Mouse (Mus musculus) CH12.LX (cell line): ENCODE results near the gene Gm20388. TPM values are rescaled to one million over a fixed set of nuclear protein-coding genes. Genes with fewer than 3 reads are reported as not detected.

ENCODE experiments used
- DNase-seq: peaks from one replicate; pipeline ENCODE4 v3.0.0-alpha.2; 2013; ENCODE audit errors: extremely low read depth
- H3K27ac ChIP-seq: 2 replicates; pipeline ENCODE4 v1.5.1; 2012; ENCODE audit warnings: low read depth, mild to moderate bottlenecking, control low read depth, moderate library complexity; ENCODE audit not compliant: insufficient read depth
- H3K27me3 ChIP-seq: replicated peaks from 2 replicates; pipeline ENCODE3; 2012; ENCODE audit warnings: inconsistent platforms
- H3K36me3 ChIP-seq, 2 experiments: replicated peaks in 1 of 2; 2 replicates each; pipeline versions ENCODE3 to v1.6.1; 2012; ENCODE audit warnings: inconsistent platforms in 1 of 2, low read length in 1 of 2, mild to moderate bottlenecking in 1 of 2, mixed read lengths in 1 of 2, moderate library complexity in 1 of 2; ENCODE audit not compliant: control insufficient read depth in 1 of 2, insufficient read depth in 1 of 2
- H3K4me1 ChIP-seq, 2 experiments: 2 replicates each; pipeline ENCODE4 v1.6.1; 2012; ENCODE audit warnings: inconsistent platforms in 1 of 2, moderate library complexity in 1 of 2; ENCODE audit not compliant: insufficient read depth in 2 of 2, control insufficient read depth in 1 of 2
- H3K4me2 ChIP-seq: 2 replicates; pipeline ENCODE4 v1.6.1; 2012; ENCODE audit warnings: low read depth, mild to moderate bottlenecking, control low read depth; ENCODE audit not compliant: poor library complexity, insufficient read depth, severe bottlenecking
- H3K4me3 ChIP-seq, 3 experiments: fragments of 150-350 bp in 1 of 3; sonication (generic) in 1 of 3; replicated peaks in 1 of 3; 2 replicates each; pipeline versions ENCODE3 to v1.5.1; 2011 to 2012; ENCODE audit warnings: low read depth in 2 of 3, low read length in 2 of 3, mild to moderate bottlenecking in 2 of 3, moderate library complexity in 2 of 3, control low read depth in 1 of 3, improper control_type of control experiment in 1 of 3, inconsistent platforms in 1 of 3, mixed read lengths in 1 of 3; ENCODE audit not compliant: poor library complexity in 1 of 3
- H3K79me2 ChIP-seq: replicated peaks from 2 replicates; pipeline ENCODE4 v1.6.1; 2012; ENCODE audit warnings: mild to moderate bottlenecking, moderate library complexity; ENCODE audit not compliant: control insufficient read depth, poor library complexity, insufficient read depth, severe bottlenecking; ENCODE audit errors: extremely low read depth
- H3K9ac ChIP-seq: 2 replicates; pipeline ENCODE4 v1.6.1; 2012; ENCODE audit warnings: low read depth, mild to moderate bottlenecking, control low read depth, moderate library complexity; ENCODE audit not compliant: insufficient read depth
- H3K9me3 ChIP-seq: replicated peaks from 2 replicates; pipeline ENCODE3; 2012; ENCODE audit warnings: low read length, inconsistent platforms, mixed read lengths
- ETS1 ChIP-seq: conservative IDR thresholded peaks from 2 replicates; pipeline ENCODE4 v1.6.1; 2012; ENCODE audit warnings: low read depth, mild to moderate bottlenecking, inconsistent platforms, low read length, improper control_type of control experiment, moderate library complexity
- GABPA ChIP-seq: IDR thresholded peaks from 2 replicates; pipeline ENCODE4 v1.6.1; 2012; ENCODE audit warnings: low read depth, low read length, improper control_type of control experiment, inconsistent platforms; ENCODE audit not compliant: insufficient replicate concordance
- NELFE ChIP-seq: IDR thresholded peaks from 2 replicates; pipeline ENCODE4 v1.6.1; 2011; ENCODE audit warnings: low read depth, low read length, improper control_type of control experiment
- PAX5 ChIP-seq: IDR thresholded peaks from 2 replicates; pipeline ENCODE4 v1.6.1; 2012; ENCODE audit warnings: low read length, inconsistent platforms, mixed read lengths
- POLR2A ChIP-seq: IDR thresholded peaks from 2 replicates; pipeline ENCODE4 v1.6.1; 2011; ENCODE audit warnings: low read depth, mild to moderate bottlenecking, improper control_type of control experiment, low read length
- RCOR1 ChIP-seq: conservative IDR thresholded peaks from 2 replicates; pipeline ENCODE4 v1.6.1; 2012; ENCODE audit warnings: low read depth, mild to moderate bottlenecking, inconsistent platforms, low read length, improper control_type of control experiment
- TCF12 ChIP-seq: IDR thresholded peaks from 2 replicates; pipeline ENCODE4 v1.6.1; 2014; ENCODE audit warnings: low read depth, mild to moderate bottlenecking, inconsistent platforms, low read length, improper control_type of control experiment
- USF1 ChIP-seq: IDR thresholded peaks from 2 replicates; pipeline ENCODE4 v1.6.1; 2014; ENCODE audit warnings: low read depth, mild to moderate bottlenecking, inconsistent platforms, low read length, improper control_type of control experiment
- ZC3H11A ChIP-seq: IDR thresholded peaks from 2 replicates; pipeline ENCODE4 v1.6.1; 2012; ENCODE audit warnings: low read depth, mild to moderate bottlenecking, inconsistent platforms, low read length, improper control_type of control experiment
- dilution Hi-C: fragments of 300-500 bp; cut with MboI; formaldehyde crosslinking; loops from 2 replicates; pipeline ENCODE4 v1.14.3; 2020; ENCODE audit warnings: low sequenced_read_pairs; ENCODE audit not compliant: extremely low pct_unique_long_range_greater_than_20kb, extremely low pct_ligation_motif_present
- in situ Hi-C: fragments of 300-500 bp; cut with MboI; formaldehyde crosslinking; loops from 3 replicates; pipeline ENCODE4 v1.14.3; 2019; ENCODE audit warnings: low sequenced_read_pairs, low pct_ligation_motif_present, low pct_unique_long_range_greater_than_20kb, mixed read lengths
- polyA plus RNA-seq: library from polyadenylated mRNA; unstranded; fragments of >175 nt; gene quantifications from 2 replicates; pipeline ENCODE4 v1.2.1, GENCODE M21; 2012; ENCODE audit warnings: low read depth; ENCODE audit not compliant: insufficient read length
- total RNA-seq, 2 experiments: library from RNA; depleted of rRNA; stranded (reverse); fragments of 300-350 nt in 1 of 2; fragments of >200 nt in 1 of 2; gene quantifications; 2 replicates each; pipeline ENCODE4 v1.2.3; 2012 to 2014

Gene Gm20388
- total and polyA plus RNA-seq, 3 experiments: 14.8 to 26.3 (median 22.2) TPM

DNA sequence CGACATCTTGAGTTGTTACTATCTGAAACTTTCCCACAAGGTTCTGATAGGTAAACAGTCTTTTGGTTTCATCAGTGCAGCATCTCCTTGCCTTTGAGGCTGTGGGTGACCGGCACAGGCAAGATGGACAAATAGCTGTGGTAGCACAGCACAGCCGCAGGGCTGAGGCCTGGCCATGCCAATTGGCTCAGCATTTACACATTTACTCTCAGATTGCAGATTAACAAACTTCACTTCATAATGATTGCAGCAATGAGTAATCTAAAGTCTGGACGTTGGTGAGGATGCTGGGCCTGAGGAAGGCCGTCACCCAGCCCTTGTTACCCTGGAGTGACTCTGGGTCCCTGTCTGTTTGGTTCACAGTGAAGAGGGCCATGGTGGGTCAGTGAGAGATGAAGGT, 4332.3 kb downstream of the Gm20388 start:
- no peak overlapping the region for H3K4me3 ChIP-seq
- TF ChIP-seq TCF12 (no peak), PAX5 (no peak), GABPA (no peak)
- peaks cover 21 to 79% of the 10 kb centered on the region in 2 experiments for H3K36me3 ChIP-seq
- no peak overlapping the region for H3K4me2 ChIP-seq
- DNase-seq: no peak
- no peak overlapping the region for H3K27ac ChIP-seq
- peaks cover 13% of the 10 kb centered on the region for H3K9me3 ChIP-seq
- no peaks in the 10 kb centered on the region for H3K27me3 ChIP-seq
- dilution Hi-C loops (no loop called here), in situ Hi-C loops (no loop called here)
- H3K4me1 ChIP-seq: peaks cover 20 to 52% of the 10 kb centered on the region in 2 experiments
- H3K9ac ChIP-seq: no peak overlapping the region
- no peaks in the 10 kb centered on the region; the same call in 1 of the 2 replicates for H3K79me2 ChIP-seq

DNA sequence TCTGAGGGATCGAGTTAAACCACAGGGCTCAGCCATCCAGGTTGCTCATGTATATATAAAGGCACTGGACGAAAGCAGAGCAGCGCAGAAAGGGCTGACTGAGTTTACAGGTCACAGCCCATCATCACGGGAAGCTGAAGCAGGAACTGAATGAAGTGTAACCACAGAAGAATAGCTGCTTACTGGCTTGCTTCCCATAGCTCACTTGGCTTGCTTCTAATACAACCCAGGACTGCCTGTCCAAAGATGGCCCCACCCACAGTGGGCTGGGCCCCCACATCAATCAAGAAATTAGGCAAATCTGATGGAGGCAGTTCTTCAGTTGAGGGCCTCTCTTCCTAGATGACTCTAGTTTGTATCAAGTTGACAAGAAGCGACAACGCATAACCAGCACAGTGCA, 4336.9 kb downstream of the Gm20388 start:
- TF ChIP-seq POLR2A (no peak), NELFE (no peak), ETS1 (no peak)
- Histone ChIP-seq H3K9me3 (peaks cover 13% of the 10 kb centered on the region), H3K4me2 (no peak overlapping the region), H3K9ac (no peak overlapping the region), H3K36me3 (peaks cover 20 to 67% of the 10 kb centered on the region in 2 experiments), H3K79me2 (no peaks in the 10 kb centered on the region; the same call in 1 of the 2 replicates), H3K4me3 (no peak overlapping the region), H3K4me1 (peaks cover 3 to 25% of the 10 kb centered on the region in 2 experiments; a peak in 2 of 4 replicates), H3K27ac (no peak overlapping the region), H3K27me3 (no peaks in the 10 kb centered on the region)
- DNase-seq: no peak
- dilution Hi-C loops (no loop called here), in situ Hi-C loops (no loop called here)

DNA sequence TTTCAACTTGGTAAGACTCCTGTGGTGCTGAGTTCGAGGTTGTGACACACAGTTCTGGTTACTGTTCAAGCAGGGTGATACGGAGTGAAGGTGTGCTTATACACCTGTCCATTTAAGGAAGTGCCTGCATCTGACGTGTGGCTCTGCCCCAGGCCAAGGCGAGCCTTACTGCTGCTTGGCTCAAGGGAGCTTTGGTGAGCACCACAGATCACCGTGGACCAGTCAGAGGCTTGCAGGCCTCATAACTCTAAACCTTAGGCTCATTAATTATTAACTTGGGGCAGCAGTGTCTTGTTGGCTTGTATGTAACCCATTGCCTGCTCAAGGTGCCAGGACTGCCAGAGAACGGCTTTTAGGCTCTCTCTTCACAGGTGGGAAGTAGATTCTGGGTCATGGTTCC, 4338.0 kb downstream of the Gm20388 start:
- H3K4me2 ChIP-seq: no peak overlapping the region
- H3K4me3 ChIP-seq: no peak overlapping the region
- H3K27ac ChIP-seq: no peak overlapping the region
- dilution Hi-C loops: no loop called here
- H3K79me2 ChIP-seq: no peaks in the 10 kb centered on the region; the same call in 1 of the 2 replicates
- DNase-seq: no peak
- in situ Hi-C loops: no loop called here
- no peaks in the 10 kb centered on the region for H3K27me3 ChIP-seq
- no peak overlapping the region for H3K9ac ChIP-seq
- TF ChIP-seq USF1 (no peak), RCOR1 (no peak), ZC3H11A (no peak)
- peaks cover 3 to 31% of the 10 kb centered on the region in 2 experiments; a peak in 2 of 4 replicates for H3K4me1 ChIP-seq
- peaks cover 5% of the 10 kb centered on the region for H3K9me3 ChIP-seq
- H3K36me3 ChIP-seq: peaks cover 19 to 64% of the 10 kb centered on the region in 2 experiments
